Mouse (Mus musculus) embryonic facial prominence, embryonic 14.5 days (tissue): ENCODE data around the gene Sorbs1. TPM values are rescaled to one million over a fixed set of nuclear protein-coding genes. Genes with fewer than 3 reads are reported as not detected.
A peak's percentile ranks its signal among the peaks of the same experiment; 100 is the strongest.

Experiments used
- ATAC-seq: fragments of 200-750 bp; cut with Nextera tagmentation; 2 replicates; pipeline ENCODE4 v1.8.0; 2017; ENCODE audit warnings: low read depth, moderate number of reproducible peaks, moderate TSS enrichment
- DNase-seq: peaks from one replicate; pipeline ENCODE4 v3.0.0-alpha.2; 2015; ENCODE audit warnings: low spot score
- H3K27ac ChIP-seq: fragments of 300-500 bp; sonication (generic); replicated peaks from 2 replicates; pipeline ENCODE4 v1.5.1; 2014; ENCODE audit warnings: low read depth, mild to moderate bottlenecking, low read length, moderate library complexity
- H3K27me3 ChIP-seq: fragments of 300-500 bp; sonication (generic); replicated peaks from 2 replicates; pipeline ENCODE4 v1.6.1; 2014; ENCODE audit warnings: low read length; ENCODE audit not compliant: control insufficient read depth, insufficient read depth
- H3K36me3 ChIP-seq: fragments of 300-500 bp; sonication (generic); 2 replicates; pipeline ENCODE4 v1.6.1; 2014; ENCODE audit warnings: low read length, mixed read lengths; ENCODE audit not compliant: control insufficient read depth, insufficient read depth
- H3K4me1 ChIP-seq: fragments of 300-500 bp; sonication (generic); 2 replicates; pipeline ENCODE4 v1.6.1; 2014; ENCODE audit warnings: antibody characterized with exemption, low read length; ENCODE audit not compliant: control insufficient read depth, insufficient read depth
- H3K4me2 ChIP-seq: fragments of 300-500 bp; sonication (generic); 2 replicates; pipeline ENCODE4 v1.6.1; 2014; ENCODE audit warnings: low read depth, mild to moderate bottlenecking, low read length, moderate library complexity, mixed read lengths
- H3K4me3 ChIP-seq: fragments of 300-500 bp; sonication (generic); 2 replicates; pipeline ENCODE4 v1.5.1; 2014; ENCODE audit warnings: low read depth, mild to moderate bottlenecking, low read length
- H3K9ac ChIP-seq: fragments of 300-500 bp; sonication (generic); 2 replicates; pipeline ENCODE4 v1.6.1; 2014; ENCODE audit warnings: low read depth, mild to moderate bottlenecking, low read length, moderate library complexity, mixed read lengths
- H3K9me3 ChIP-seq: fragments of 300-500 bp; sonication (generic); 2 replicates; pipeline ENCODE4 v1.6.1; 2016; ENCODE audit warnings: low read length; ENCODE audit not compliant: control insufficient read depth
- WGBS: fragments of 180-500 bp; shearing (Covaris S2); extraction: QIAGEN DNeasy Blood & Tissue Kit; methylation state at CpG from one replicate; pipeline ENCODE4 v1.1.7; 2014; 5-methylcytosine and 5-hydroxymethylcytosine counted together
- polyA plus RNA-seq: library from polyadenylated mRNA; unstranded; fragments of >200 nt; fragmentation: Nextera tagmentation; extraction: Ambion mirVana; gene quantifications from 2 replicates; pipeline ENCODE4 v1.2.1, GENCODE M21; 2014

The Sorbs1 gene
- polyA plus RNA-seq, 1 experiment from 2014 or later = 54.1 TPM

GRCm38 (mm10) chr19:40548796-40549515, 35.4 kb upstream of the Sorbs1 start:
- peaks cover 39% of the 10 kb centered on the region for H3K36me3 ChIP-seq
- 30% methylated on average over 5 of the region's 5 CpGs for WGBS

GRCm38 (mm10) chr19:40548386-40548785, 34.8 kb upstream of the Sorbs1 start:
- no peaks in the 10 kb centered on the region for H3K9me3 ChIP-seq
- H3K27ac ChIP-seq = no peak overlapping the region
- H3K4me1 ChIP-seq = peaks cover 4% of the 10 kb centered on the region; the same call in 1 of the 2 replicates
- no peak overlapping the region for H3K4me2 ChIP-seq
- ATAC-seq = no peak
- 69% methylated on average over 6 of the region's 6 CpGs for WGBS
- no peak overlapping the region for H3K9ac ChIP-seq
- peaks cover 33% of the 10 kb centered on the region for H3K36me3 ChIP-seq
- no peaks in the 10 kb centered on the region for H3K27me3 ChIP-seq
- H3K4me3 ChIP-seq = no peak overlapping the region
- DNase-seq = peak; percentile 16

More at GRCm38 (mm10) chr19:40548796-40549515, 35.4 kb upstream of the Sorbs1 start:
- Histone ChIP-seq H3K4me3 (no peak overlapping the region), H3K9me3 (no peaks in the 10 kb centered on the region), H3K27ac (no peak overlapping the region), H3K9ac (no peak overlapping the region), H3K4me1 (peaks cover 4% of the 10 kb centered on the region; the same call in 1 of the 2 replicates), H3K4me2 (no peak overlapping the region), H3K27me3 (no peaks in the 10 kb centered on the region)
- ATAC-seq (no peak), DNase-seq (peak; percentile 12)

- peak; percentile 79 for DNase-seq
- Histone ChIP-seq H3K36me3 (0 out of 2 replicates have a peak, but pooled peaks cover under 1% of the 10 kb centered on the region), H3K4me2 (no peak overlapping the region), H3K4me1 (peaks cover 4% of the 10 kb centered on the region; the same call in 1 of the 2 replicates), H3K27me3 (no peaks in the 10 kb centered on the region), H3K9me3 (no peaks in the 10 kb centered on the region), H3K27ac (no peak overlapping the region), H3K4me3 (no peak overlapping the region), H3K9ac (no peak overlapping the region)
- WGBS = 2% methylated on average over 3 of the region's 3 CpGs
- ATAC-seq = peak; percentile 71; the same call in 1 of the 2 replicates
These were observed 31.3 kb upstream of the Sorbs1 start for GRCm38 (mm10) chr19:40544856-40545255.

- H3K9me3 ChIP-seq = no peaks in the 10 kb centered on the region
- no peak overlapping the region for H3K9ac ChIP-seq
- H3K4me2 ChIP-seq = no peak overlapping the region
- WGBS = 88% methylated on average over 7 of the region's 7 CpGs
- H3K27ac ChIP-seq = no peak overlapping the region
- no peak overlapping the region for H3K4me3 ChIP-seq
- H3K36me3 ChIP-seq = no peaks in the 10 kb centered on the region
- H3K4me1 ChIP-seq = no peaks in the 10 kb centered on the region
- ATAC-seq (no peak), DNase-seq (no peak)
- no peaks in the 10 kb centered on the region for H3K27me3 ChIP-seq
These were observed 29.2 kb upstream of the Sorbs1 start for GRCm38 (mm10) chr19:40542776-40543175.

GRCm38 (mm10) chr19:40536526-40536925, 22.9 kb upstream of the Sorbs1 start:
- no peak overlapping the region for H3K4me2 ChIP-seq
- 79% methylated on average over 6 of the region's 6 CpGs for WGBS
- no peak for DNase-seq
- H3K9me3 ChIP-seq = no peaks in the 10 kb centered on the region
- ATAC-seq = no peak
- H3K4me3 ChIP-seq = no peak overlapping the region
- H3K36me3 ChIP-seq = no peaks in the 10 kb centered on the region
- no peak overlapping the region for H3K9ac ChIP-seq
- no peak overlapping the region for H3K27ac ChIP-seq
- no peaks in the 10 kb centered on the region for H3K27me3 ChIP-seq
- H3K4me1 ChIP-seq = no peaks in the 10 kb centered on the region

- Histone ChIP-seq H3K36me3 (no peaks in the 10 kb centered on the region), H3K4me2 (no peak overlapping the region), H3K27me3 (no peaks in the 10 kb centered on the region), H3K9me3 (no peaks in the 10 kb centered on the region), H3K4me3 (no peak overlapping the region), H3K4me1 (no peaks in the 10 kb centered on the region), H3K9ac (no peak overlapping the region), H3K27ac (no peak overlapping the region)
- DNase-seq = no peak
- WGBS = 81% methylated on average over 5 of the region's 5 CpGs
- ATAC-seq = no peak
These were observed 18.9 kb upstream of the Sorbs1 start for GRCm38 (mm10) chr19:40532525-40532924.

- no peaks in the 10 kb centered on the region for H3K27me3 ChIP-seq
- no peak overlapping the region for H3K27ac ChIP-seq
- no peak for DNase-seq
- no peak overlapping the region for H3K9ac ChIP-seq
- no peak overlapping the region for H3K4me2 ChIP-seq
- H3K9me3 ChIP-seq = no peaks in the 10 kb centered on the region
- no peaks in the 10 kb centered on the region for H3K4me1 ChIP-seq
- WGBS = 93% methylated on average over 2 of the region's 2 CpGs
- ATAC-seq = no peak
- no peaks in the 10 kb centered on the region for H3K36me3 ChIP-seq
- no peak overlapping the region for H3K4me3 ChIP-seq
These were observed 16.7 kb upstream of the Sorbs1 start for GRCm38 (mm10) chr19:40530323-40530722.

GRCm38 (mm10) chr19:40528254-40528653, 14.7 kb upstream of the Sorbs1 start:
- no peak overlapping the region for H3K9ac ChIP-seq

More at GRCm38 (mm10) chr19:40528254-40528653, 14.7 kb upstream of the Sorbs1 start:
- DNase-seq (no peak), ATAC-seq (no peak)
- H3K36me3 ChIP-seq = no peaks in the 10 kb centered on the region
- no peaks in the 10 kb centered on the region for H3K9me3 ChIP-seq
- no peaks in the 10 kb centered on the region for H3K27me3 ChIP-seq
- no peak overlapping the region for H3K4me2 ChIP-seq
- H3K27ac ChIP-seq = no peak overlapping the region
- H3K4me3 ChIP-seq = no peak overlapping the region
- no peaks in the 10 kb centered on the region for H3K4me1 ChIP-seq
